Mouse (Mus musculus): ENCODE data around the gene Plekha6. TPM values are rescaled to one million over a fixed set of nuclear protein-coding genes. Genes with fewer than 3 reads are reported as not detected.

Gene Plekha6
- polyA plus RNA-seq, 2 experiments: 4.2 to 6.6 TPM

DNA sequence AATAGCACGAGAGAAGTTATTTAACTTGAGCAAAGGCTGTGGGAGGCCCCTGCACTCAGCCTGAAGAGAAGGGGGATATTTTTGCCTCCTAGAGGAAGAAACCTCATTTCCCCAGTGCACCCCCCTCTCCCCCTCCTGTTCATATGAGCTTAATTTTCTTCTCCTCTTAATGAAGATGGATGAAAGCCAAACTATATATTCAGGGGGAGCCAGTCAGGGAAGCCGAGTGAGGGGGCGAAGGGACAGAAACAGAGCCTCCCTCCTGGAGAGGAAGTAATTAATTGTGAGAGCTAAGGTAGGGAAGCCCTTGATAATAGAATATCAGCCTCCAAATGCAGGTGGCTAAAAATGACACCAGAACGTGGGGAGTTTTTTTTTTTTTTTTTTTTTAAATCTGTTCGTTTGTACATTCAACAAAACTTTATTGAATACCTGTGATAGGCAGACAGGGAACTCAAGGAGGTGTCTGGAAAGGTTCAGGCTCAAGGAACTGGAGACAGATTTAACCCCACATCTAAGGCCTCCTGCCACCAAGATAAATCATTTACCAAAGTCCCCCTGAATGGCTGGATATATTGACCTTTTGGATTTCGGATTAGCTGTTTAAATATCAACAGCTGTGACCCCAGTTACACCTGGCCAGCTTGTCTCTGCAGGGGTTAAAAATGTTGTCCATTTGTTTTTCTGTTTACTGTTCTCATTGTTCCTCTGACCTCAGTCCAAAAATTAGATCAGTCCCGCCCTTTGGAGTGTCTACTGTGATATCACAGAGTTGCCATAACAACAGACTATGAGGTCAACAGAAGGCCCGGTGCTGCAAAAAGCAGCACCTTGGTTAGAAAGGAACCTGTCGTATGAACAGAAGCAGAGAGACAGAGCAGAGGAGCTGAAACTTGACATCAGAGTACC, 91.1 kb downstream of the Plekha6 start:
- H3K27ac ChIP-seq (replicated peaks; ENCODE audit: low read depth, low read length): no peak overlapping the region
- H3K36me3 ChIP-seq (ENCODE audit: control insufficient read depth, insufficient read depth, low read length): no peaks in the 10 kb centered on the region
- DNase-seq (ENCODE audit: low spot score): no peak
- H3K9me3 ChIP-seq (ENCODE audit: control insufficient read depth, low read length): no peaks in the 10 kb centered on the region
- H3K27me3 ChIP-seq (ENCODE audit: control insufficient read depth, insufficient read depth, low read length): no peaks in the 10 kb centered on the region
- H3K4me1 ChIP-seq (ENCODE audit: control insufficient read depth, insufficient read depth, low read length): peaks cover 26% of the 10 kb centered on the region
- no peak overlapping the region for H3K4me2 ChIP-seq (replicated peaks; ENCODE audit: low read depth, low read length, severe bottlenecking)
- no peak for ATAC-seq (ENCODE audit: low FRiP score, low read depth)
- H3K9ac ChIP-seq (ENCODE audit: low read depth, low read length, severe bottlenecking): no peak overlapping the region
- no peak overlapping the region for H3K4me3 ChIP-seq (replicated peaks; ENCODE audit: low read length)
- WGBS: 37% methylated on average over 9 of the region's 9 CpGs
- TF ChIP-seq POLR2A (IDR thresholded peaks at IDR 0.05; ENCODE audit: borderline replicate concordance, extremely low read depth, insufficient read depth, insufficient read length): no peak

GRCm38 (mm10) chr1:133255776-133256175, 91.8 kb downstream of the Plekha6 start:
- H3K27me3 ChIP-seq (ENCODE audit: control insufficient read depth, insufficient read depth, low read length): no peaks in the 10 kb centered on the region
- H3K4me1 ChIP-seq (ENCODE audit: control insufficient read depth, insufficient read depth, low read length): peaks cover 26% of the 10 kb centered on the region
- DNase-seq (ENCODE audit: low spot score): no peak
- H3K4me2 ChIP-seq (replicated peaks; ENCODE audit: low read depth, low read length, severe bottlenecking): no peak overlapping the region
- 46% methylated on average over 5 of the region's 5 CpGs for WGBS
- H3K4me3 ChIP-seq (replicated peaks; ENCODE audit: low read length): no peak overlapping the region
- no peak overlapping the region for H3K9ac ChIP-seq (ENCODE audit: low read depth, low read length, severe bottlenecking)
- no peaks in the 10 kb centered on the region for H3K36me3 ChIP-seq (ENCODE audit: control insufficient read depth, insufficient read depth, low read length)
- TF ChIP-seq POLR2A (IDR thresholded peaks at IDR 0.05; ENCODE audit: borderline replicate concordance, extremely low read depth, insufficient read depth, insufficient read length): no peak
- no peak overlapping the region for H3K27ac ChIP-seq (replicated peaks; ENCODE audit: low read depth, low read length)
- ATAC-seq (ENCODE audit: low FRiP score, low read depth): no peak
- H3K9me3 ChIP-seq (ENCODE audit: control insufficient read depth, low read length): no peaks in the 10 kb centered on the region

DNA sequence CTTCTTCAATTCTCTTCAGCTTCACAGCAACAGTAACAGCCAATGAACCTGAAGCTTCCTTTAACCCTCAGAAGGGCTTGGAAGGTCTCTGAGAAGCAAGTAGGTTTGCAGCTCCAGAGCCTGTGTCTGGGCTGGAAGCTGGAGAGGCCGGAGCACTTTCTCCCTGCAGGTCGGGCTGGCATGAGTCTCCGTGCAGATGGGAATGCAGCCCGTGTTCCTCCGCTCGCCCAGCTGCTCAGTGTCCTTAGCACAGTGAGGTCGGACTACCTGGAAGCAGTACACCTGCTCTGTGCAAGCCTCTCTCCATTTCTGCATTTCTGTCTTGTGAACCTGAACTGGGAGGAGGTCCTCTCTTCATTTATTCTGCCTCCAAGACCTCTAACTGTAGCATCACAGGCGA, 92.3 kb downstream of the Plekha6 start:
- no peak overlapping the region for H3K4me3 ChIP-seq (replicated peaks; ENCODE audit: low read length)
- no peak overlapping the region for H3K27ac ChIP-seq (replicated peaks; ENCODE audit: low read depth, low read length)
- no peak for DNase-seq (ENCODE audit: low spot score)
- no peaks in the 10 kb centered on the region for H3K9me3 ChIP-seq (ENCODE audit: control insufficient read depth, low read length)
- no peaks in the 10 kb centered on the region for H3K27me3 ChIP-seq (ENCODE audit: control insufficient read depth, insufficient read depth, low read length)
- no peaks in the 10 kb centered on the region for H3K36me3 ChIP-seq (ENCODE audit: control insufficient read depth, insufficient read depth, low read length)
- 70% methylated on average over 8 of the region's 8 CpGs for WGBS
- no peak overlapping the region for H3K4me2 ChIP-seq (replicated peaks; ENCODE audit: low read depth, low read length, severe bottlenecking)
- H3K9ac ChIP-seq (ENCODE audit: low read depth, low read length, severe bottlenecking): no peak overlapping the region
- ATAC-seq (ENCODE audit: low FRiP score, low read depth): no peak
- no peak for TF ChIP-seq POLR2A (IDR thresholded peaks at IDR 0.05; ENCODE audit: borderline replicate concordance, extremely low read depth, insufficient read depth, insufficient read length)
- H3K4me1 ChIP-seq (ENCODE audit: control insufficient read depth, insufficient read depth, low read length): peaks cover 25% of the 10 kb centered on the region

GRCm38 (mm10) chr1:133258694-133259093, 94.7 kb downstream of the Plekha6 start:
- Histone ChIP-seq H3K36me3 (ENCODE audit: control insufficient read depth, insufficient read depth, low read length) (no peaks in the 10 kb centered on the region), H3K27me3 (ENCODE audit: control insufficient read depth, insufficient read depth, low read length) (no peaks in the 10 kb centered on the region), H3K4me1 (ENCODE audit: control insufficient read depth, insufficient read depth, low read length) (peaks cover 10% of the 10 kb centered on the region), H3K9ac (ENCODE audit: low read depth, low read length, severe bottlenecking) (no peak overlapping the region), H3K9me3 (ENCODE audit: control insufficient read depth, low read length) (no peaks in the 10 kb centered on the region), H3K4me2 (replicated peaks; ENCODE audit: low read depth, low read length, severe bottlenecking) (no peak overlapping the region), H3K4me3 (replicated peaks; ENCODE audit: low read length) (no peak overlapping the region), H3K27ac (replicated peaks; ENCODE audit: low read depth, low read length) (no peak overlapping the region)
- 70% methylated on average over 6 of the region's 6 CpGs for WGBS
- no peak for TF ChIP-seq POLR2A (IDR thresholded peaks at IDR 0.05; ENCODE audit: borderline replicate concordance, extremely low read depth, insufficient read depth, insufficient read length)
- DNase-seq (ENCODE audit: low spot score) (no peak), ATAC-seq (ENCODE audit: low FRiP score, low read depth) (no peak)

DNA sequence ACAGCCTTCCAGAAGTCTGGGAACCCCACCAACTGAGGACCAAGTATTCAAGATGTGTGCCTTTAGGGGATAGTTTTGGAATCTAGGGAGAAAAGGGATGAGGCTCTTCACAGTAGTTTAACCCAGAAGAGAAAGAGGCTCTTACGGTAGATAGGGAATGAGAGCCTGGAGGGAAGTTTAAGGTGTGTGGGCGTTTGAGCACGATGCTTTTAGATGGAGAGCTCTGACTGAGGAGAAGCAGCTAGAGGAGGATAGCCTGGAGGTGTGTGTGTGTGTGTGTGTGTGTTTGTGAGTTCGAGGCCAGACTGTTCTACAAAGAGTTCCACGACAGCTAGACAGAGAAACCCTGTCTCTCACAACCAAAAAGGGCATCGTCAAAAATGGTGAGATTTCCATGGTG, 98.6 kb downstream of the Plekha6 start:
- Histone ChIP-seq H3K27me3 (ENCODE audit: control insufficient read depth, insufficient read depth, low read length) (no peaks in the 10 kb centered on the region), H3K4me1 (ENCODE audit: control insufficient read depth, insufficient read depth, low read length) (no peaks in the 10 kb centered on the region), H3K4me2 (replicated peaks; ENCODE audit: low read depth, low read length, severe bottlenecking) (no peak overlapping the region), H3K4me3 (replicated peaks; ENCODE audit: low read length) (no peak overlapping the region), H3K27ac (replicated peaks; ENCODE audit: low read depth, low read length) (no peak overlapping the region), H3K36me3 (ENCODE audit: control insufficient read depth, insufficient read depth, low read length) (no peaks in the 10 kb centered on the region), H3K9me3 (ENCODE audit: control insufficient read depth, low read length) (no peaks in the 10 kb centered on the region), H3K9ac (ENCODE audit: low read depth, low read length, severe bottlenecking) (no peak overlapping the region)
- no peak for DNase-seq (ENCODE audit: low spot score)
- no peak for ATAC-seq (ENCODE audit: low FRiP score, low read depth)
- TF ChIP-seq POLR2A (IDR thresholded peaks at IDR 0.05; ENCODE audit: borderline replicate concordance, extremely low read depth, insufficient read depth, insufficient read length): no peak
- 84% methylated on average over 6 of the region's 6 CpGs for WGBS

Data from limb, embryonic 14.5 days (tissue).